Mouse (Mus musculus) gastrocnemius, postnatal 25 days (tissue): ENCODE results near the gene Etd. TPM values are rescaled to one million over a fixed set of nuclear protein-coding genes. Genes with fewer than 3 reads are reported as not detected.
"Not testable (repeated sequence)": the region's sequence is repeated elsewhere in the genome, so short reads cannot be mapped to it uniquely, and the experiment has no call there.

ENCODE experiments used
- DNase-seq: peaks from one replicate; pipeline ENCODE4 v3.0.0; 2022
- long read RNA-seq, 2 experiments: library from polyadenylated mRNA; stranded (forward); transcript quantifications; one replicate each; pipeline ENCODE4 v2.0.0; 2021
- total RNA-seq, 2 experiments: library from RNA; stranded (reverse); gene quantifications; 1 replicate in 1 of 2; 2 replicates in 1 of 2; pipeline ENCODE4 v1.2.3; 2021

Gene Etd
- not detected for total RNA-seq
- long read RNA-seq, experiment 1, result 0 reads
- long read RNA-seq, experiment 2, result 0 reads

- DNase-seq, result no peak
These were observed at the start of gene Etd for GRCm38 (mm10) chrX:53434618-53435017. Gene Etd, plus strand, starts transcription at chrX:53434918.

- DNase-seq, result no peak
These were observed 48.4 kb upstream of the Etd start for GRCm38 (mm10) chrX:53386362-53386761.

GRCm38 (mm10) chrX:53432888-53433287 lies 1.8 kb upstream of the Etd start:
- no peak for DNase-seq

GRCm38 (mm10) chrX:53459573-53459972 lies 24.9 kb downstream of the Etd start:
- no peak for DNase-seq

- not testable (repeated sequence) for DNase-seq
These were observed 29.5 kb downstream of the Etd start for GRCm38 (mm10) chrX:53464194-53464593.

Other genes with a start within 250 kb of the Etd start
- not detected for gene Plac1, start 194.8 kb upstream of the Etd start, total RNA-seq
- gene Fam122b, start 165.1 kb upstream of the Etd start, total RNA-seq, result 1 to 10 TPM; 1.4 to 2.5 TPM
- gene Fam122c, start 161.5 kb upstream of the Etd start, total RNA-seq, result not detected
- 10 to 100 TPM; 41.3 to 49.9 TPM for gene Mospd1, start 64.4 kb upstream of the Etd start, total RNA-seq
- gene Rtl8c, start 173.1 kb downstream of the Etd start, total RNA-seq, result 1 to 10 TPM; 5.8 to 7.3 TPM
- gene Gm14597, start 174.1 kb downstream of the Etd start, total RNA-seq, result not detected
- 10 to 100 TPM; 72.3 to 78.7 TPM for gene Rtl8a, start 208.8 kb downstream of the Etd start, total RNA-seq
- gene Rtl8b, start 235.5 kb downstream of the Etd start, total RNA-seq, result 10 to 100 TPM; 53.5 to 64.6 TPM